Mouse (Mus musculus) midbrain, embryonic 12.5 days (tissue): ENCODE data around the gene Fam129a. TPM values are rescaled to one million over a fixed set of nuclear protein-coding genes. Genes with fewer than 3 reads are reported as not detected.

ENCODE experiments used
- ATAC-seq: fragments of 200-750 bp; cut with Nextera tagmentation; 2 replicates; pipeline ENCODE4 v1.8.0; 2017; ENCODE audit warnings: low read depth, moderate TSS enrichment, moderate library complexity; ENCODE audit not compliant: low FRiP score
- H3K27ac ChIP-seq: fragments of 300-500 bp; sonication (generic); replicated peaks from 2 replicates; pipeline ENCODE4 v1.5.1; 2016; ENCODE audit warnings: mild to moderate bottlenecking
- H3K27me3 ChIP-seq: fragments of 300-500 bp; sonication (generic); 2 replicates; pipeline ENCODE4 v1.6.1; 2016; ENCODE audit warnings: mild to moderate bottlenecking
- H3K36me3 ChIP-seq: fragments of 300-500 bp; sonication (generic); 2 replicates; pipeline ENCODE4 v1.6.1; 2016
- H3K4me1 ChIP-seq: fragments of 300-500 bp; sonication (generic); 2 replicates; pipeline ENCODE4 v1.6.1; 2016
- H3K4me2 ChIP-seq: fragments of 300-500 bp; sonication (generic); replicated peaks from 2 replicates; pipeline ENCODE4 v1.6.1; 2016; ENCODE audit warnings: mild to moderate bottlenecking, moderate library complexity
- H3K4me3 ChIP-seq: fragments of 300-500 bp; sonication (generic); 2 replicates; pipeline ENCODE4 v1.5.1; 2016; ENCODE audit warnings: mild to moderate bottlenecking
- H3K9ac ChIP-seq: fragments of 300-500 bp; sonication (generic); replicated peaks from 2 replicates; pipeline ENCODE4 v1.6.1; 2016; ENCODE audit warnings: mild to moderate bottlenecking, moderate library complexity
- H3K9me3 ChIP-seq: fragments of 300-500 bp; sonication (generic); 2 replicates; pipeline ENCODE4 v1.6.1; 2016; ENCODE audit warnings: mild to moderate bottlenecking
- WGBS: fragments of 180-500 bp; shearing (Covaris S2); methylation state at CpG from one replicate; pipeline ENCODE4 v1.1.7; 2016; 5-methylcytosine and 5-hydroxymethylcytosine counted together
- polyA plus RNA-seq: library from polyadenylated mRNA; unstranded; fragments of >200 nt; fragmentation: Nextera tagmentation; extraction: Ambion mirVana; gene quantifications from 2 replicates; pipeline ENCODE4 v1.2.1, GENCODE M21; 2016

Gene Fam129a
- polyA plus RNA-seq, 1 experiment from 2014 or later: 0.63 TPM

DNA sequence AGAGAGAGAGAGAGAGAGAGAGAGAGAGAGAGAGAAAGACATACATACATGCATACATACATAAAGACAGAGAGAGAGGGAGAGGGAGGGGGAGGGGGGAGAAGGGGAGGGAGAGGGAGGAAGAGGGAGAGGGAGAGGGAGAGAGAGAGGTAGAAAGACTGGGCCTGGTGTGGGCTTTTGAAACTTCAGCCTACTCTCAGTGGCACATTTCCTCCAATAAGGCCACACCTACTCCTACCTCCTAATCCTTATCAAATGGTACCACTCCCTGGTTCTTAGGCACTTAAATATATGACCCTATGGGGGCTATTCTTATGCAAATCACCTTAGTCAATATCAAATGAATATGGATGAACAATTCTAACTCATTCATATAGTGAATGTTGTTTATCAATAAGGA is 142.6 kb downstream of the Fam129a start:
- Histone ChIP-seq H3K4me3 (no peak overlapping the region), H3K9ac (no peak overlapping the region), H3K27me3 (no peaks in the 10 kb centered on the region), H3K4me1 (no peaks in the 10 kb centered on the region; the same call in 1 of the 2 replicates), H3K36me3 (no peaks in the 10 kb centered on the region), H3K9me3 (no peaks in the 10 kb centered on the region), H3K27ac (no peak overlapping the region), H3K4me2 (no peak overlapping the region)
- ATAC-seq: no peak

DNA sequence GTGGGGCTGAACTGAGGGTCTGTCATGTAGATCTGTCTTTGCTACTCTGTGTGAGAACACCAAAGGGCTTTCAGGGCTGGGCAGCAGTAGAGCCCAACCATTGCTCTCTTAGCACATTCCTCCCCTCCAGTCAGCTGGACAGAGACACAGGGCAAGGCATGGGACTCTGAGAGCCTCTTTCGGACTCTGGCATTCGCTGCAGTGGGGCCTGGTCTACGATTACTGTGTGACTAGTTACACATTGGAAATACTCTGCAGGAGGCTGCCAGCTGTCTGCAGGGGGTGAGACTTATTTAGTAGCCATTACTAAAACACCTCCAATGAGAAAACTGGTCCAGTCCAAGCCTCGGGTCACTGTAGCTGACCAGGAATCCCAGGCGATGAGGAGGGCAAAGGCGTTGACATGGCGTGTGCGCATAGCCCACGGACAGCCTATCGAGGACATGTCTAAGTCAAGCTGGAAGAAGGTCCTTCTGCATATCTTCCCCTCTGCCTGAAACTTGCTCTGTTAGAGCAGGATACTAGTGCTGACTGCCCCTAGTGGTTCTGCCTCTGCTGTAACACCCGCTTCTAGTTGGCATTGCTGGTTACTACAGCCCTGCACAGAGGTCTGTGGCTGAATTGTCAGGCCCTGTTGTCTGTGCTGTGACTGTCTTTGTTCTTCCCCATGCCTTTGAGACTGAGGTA is 145.2 kb downstream of the Fam129a start:
- ATAC-seq: no peak
- no peaks in the 10 kb centered on the region; the same call in 1 of the 2 replicates for H3K4me1 ChIP-seq
- WGBS: 79% methylated on average over 11 of the region's 11 CpGs
- no peaks in the 10 kb centered on the region for H3K36me3 ChIP-seq
- no peaks in the 10 kb centered on the region for H3K9me3 ChIP-seq
- H3K27ac ChIP-seq: no peak overlapping the region
- H3K9ac ChIP-seq: no peak overlapping the region
- no peak overlapping the region for H3K4me2 ChIP-seq
- H3K27me3 ChIP-seq: no peaks in the 10 kb centered on the region
- no peak overlapping the region for H3K4me3 ChIP-seq

DNA sequence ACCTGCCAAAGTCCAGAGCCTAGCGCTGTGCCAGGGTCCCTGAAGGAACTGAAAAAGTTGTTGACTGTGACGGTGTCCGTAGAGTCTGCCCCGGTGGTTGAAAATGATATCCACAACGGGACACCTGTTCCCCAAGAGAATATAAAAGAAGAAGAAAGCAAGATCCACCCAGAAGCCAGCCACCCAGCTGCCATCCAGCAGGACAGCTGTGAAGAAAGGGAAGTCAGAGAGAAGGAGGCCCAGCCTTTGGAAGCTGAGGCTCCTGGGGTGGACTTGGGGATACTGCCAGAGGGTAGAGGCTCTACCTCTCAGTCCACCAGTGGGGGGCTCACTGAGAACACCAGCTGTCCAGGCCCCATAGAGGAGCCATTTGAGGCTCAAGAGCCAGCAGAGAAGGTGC is 146.6 kb downstream of the Fam129a start:
- no peaks in the 10 kb centered on the region for H3K36me3 ChIP-seq
- WGBS: 90% methylated on average over 5 of the region's 5 CpGs
- H3K9me3 ChIP-seq: no peaks in the 10 kb centered on the region
- H3K27me3 ChIP-seq: no peaks in the 10 kb centered on the region
- no peak overlapping the region for H3K4me3 ChIP-seq
- no peak overlapping the region for H3K27ac ChIP-seq
- no peak overlapping the region for H3K4me2 ChIP-seq
- no peaks in the 10 kb centered on the region; the same call in 1 of the 2 replicates for H3K4me1 ChIP-seq
- no peak overlapping the region for H3K9ac ChIP-seq
- no peak for ATAC-seq

DNA sequence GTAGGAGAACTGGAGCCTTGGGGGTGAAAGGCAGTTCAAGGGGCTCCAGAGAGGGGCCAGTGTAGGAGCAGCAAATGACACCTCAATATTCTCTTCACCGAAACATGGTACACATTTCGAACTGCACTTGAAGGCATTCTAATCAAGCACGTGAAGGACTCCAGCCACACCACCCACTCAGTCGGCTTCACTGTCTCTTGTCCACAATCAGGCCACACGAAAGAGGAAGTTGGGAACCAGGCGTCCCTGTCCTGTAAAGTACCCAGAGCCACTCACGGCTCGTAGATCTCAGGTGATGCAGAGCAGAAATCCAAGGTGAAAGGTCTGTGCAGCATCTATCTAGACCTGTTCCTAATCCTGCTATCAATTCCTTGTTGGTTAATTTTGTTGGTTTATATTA is 147.6 kb downstream of the Fam129a start:
- Histone ChIP-seq H3K27ac (no peak overlapping the region), H3K9me3 (no peaks in the 10 kb centered on the region), H3K4me1 (no peaks in the 10 kb centered on the region; the same call in 1 of the 2 replicates), H3K9ac (no peak overlapping the region), H3K27me3 (no peaks in the 10 kb centered on the region), H3K4me3 (no peak overlapping the region), H3K36me3 (no peaks in the 10 kb centered on the region), H3K4me2 (no peak overlapping the region)
- ATAC-seq: no peak
- WGBS: 94% methylated on average over 8 of the region's 8 CpGs

DNA sequence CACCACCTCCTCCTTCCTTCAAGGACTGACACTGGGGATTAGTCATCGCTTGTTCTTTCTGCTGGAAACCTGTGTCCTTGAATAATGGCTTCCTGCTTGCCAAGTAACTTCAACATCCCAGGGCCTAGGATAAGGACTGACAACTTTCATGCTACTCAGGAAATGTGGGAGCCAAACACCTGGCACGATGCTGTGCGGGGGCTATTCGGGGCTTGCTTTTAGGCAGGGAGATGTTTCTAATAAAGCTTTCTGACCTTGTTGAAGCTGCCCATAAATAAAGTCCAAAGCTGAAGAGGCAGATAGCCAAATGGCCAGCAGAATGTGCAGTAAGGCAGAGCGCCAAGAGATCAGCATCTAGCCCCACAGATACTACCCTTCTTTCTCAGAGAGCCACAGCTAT is 148.9 kb downstream of the Fam129a start:
- H3K27ac ChIP-seq: no peak overlapping the region
- no peaks in the 10 kb centered on the region; the same call in 1 of the 2 replicates for H3K4me1 ChIP-seq
- H3K27me3 ChIP-seq: no peaks in the 10 kb centered on the region
- no peak overlapping the region for H3K4me2 ChIP-seq
- no peak overlapping the region for H3K9ac ChIP-seq
- H3K36me3 ChIP-seq: no peaks in the 10 kb centered on the region
- no peaks in the 10 kb centered on the region for H3K9me3 ChIP-seq
- ATAC-seq: no peak
- 87% methylated on average over 5 of the region's 5 CpGs for WGBS
- no peak overlapping the region for H3K4me3 ChIP-seq

DNA sequence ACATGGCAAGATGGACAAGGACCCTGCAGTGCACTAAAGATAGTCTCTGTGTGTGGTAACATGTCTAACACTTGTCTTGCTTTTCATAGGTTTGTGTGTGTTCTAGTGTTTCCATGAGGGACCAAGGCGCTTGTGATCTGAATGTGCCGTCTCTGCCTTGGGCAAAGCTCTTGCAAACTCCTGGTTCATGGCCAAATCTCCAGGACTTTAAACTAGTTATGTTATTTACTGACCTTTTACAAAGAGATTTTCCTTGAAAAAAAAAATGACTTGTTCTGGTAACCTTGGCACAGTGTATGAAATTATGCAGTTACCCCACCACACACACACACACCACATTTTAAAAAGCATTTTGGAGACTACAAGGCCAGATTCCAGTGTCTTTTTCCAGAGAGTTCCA is 149.6 kb downstream of the Fam129a start:
- Histone ChIP-seq H3K9ac (no peak overlapping the region), H3K36me3 (no peaks in the 10 kb centered on the region), H3K9me3 (no peaks in the 10 kb centered on the region), H3K27me3 (no peaks in the 10 kb centered on the region), H3K4me3 (no peak overlapping the region), H3K4me1 (no peaks in the 10 kb centered on the region; the same call in 1 of the 2 replicates), H3K27ac (no peak overlapping the region), H3K4me2 (no peak overlapping the region)
- 93% methylated on average over 2 of the region's 2 CpGs for WGBS
- no peak for ATAC-seq

DNA sequence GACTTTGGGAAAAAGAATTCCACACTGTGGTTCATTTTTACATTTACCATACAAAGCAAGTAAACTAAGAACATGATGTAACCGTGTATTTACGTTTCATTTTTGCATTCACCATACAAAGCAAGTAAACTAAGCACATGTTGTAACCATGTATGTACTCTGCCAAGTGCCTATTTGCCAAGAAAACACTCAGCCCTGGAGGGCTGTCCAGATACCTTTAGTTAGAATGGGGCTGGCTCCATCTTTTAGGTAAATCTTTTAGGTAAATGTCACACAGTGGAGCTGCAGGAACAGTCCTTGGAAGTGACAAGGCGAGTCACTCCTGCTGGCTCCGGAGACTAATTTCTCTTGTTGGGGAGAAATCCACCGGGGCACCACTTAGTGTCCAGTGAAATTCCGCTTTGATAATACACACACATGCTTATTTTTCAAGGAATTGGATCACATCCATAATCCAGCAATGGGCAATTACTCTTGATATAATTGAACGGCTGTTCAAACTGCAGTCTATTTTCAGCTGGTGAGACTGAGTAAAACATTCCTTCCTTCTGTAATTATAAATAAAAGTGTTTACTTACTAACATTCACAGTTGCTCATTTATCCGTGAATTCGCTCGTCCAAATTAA is 150.5 kb downstream of the Fam129a start:
- WGBS: 81% methylated on average over 10 of the region's 10 CpGs
- no peak for ATAC-seq

DNA sequence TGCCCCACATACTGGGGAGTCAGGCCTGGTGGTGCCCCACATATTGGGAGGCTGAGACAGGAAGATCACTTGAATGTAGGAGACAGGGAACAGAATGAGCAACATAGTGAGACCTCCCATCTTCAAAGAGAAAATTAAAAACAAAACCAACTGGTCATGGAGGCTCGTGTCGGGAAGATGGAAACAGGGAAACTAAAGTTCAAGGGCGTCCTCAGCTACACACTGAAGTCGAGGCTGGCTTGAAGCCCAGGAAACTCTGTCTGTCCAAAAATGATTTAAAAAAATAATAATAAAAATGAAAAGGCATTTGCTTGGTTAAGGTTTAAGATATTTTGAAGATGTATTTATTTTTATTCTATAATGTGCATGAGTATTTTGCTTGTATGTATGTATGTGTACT is 152.8 kb downstream of the Fam129a start:
- H3K4me2 ChIP-seq: no peak overlapping the region
- H3K4me1 ChIP-seq: no peaks in the 10 kb centered on the region
- H3K9ac ChIP-seq: no peak overlapping the region
- no peaks in the 10 kb centered on the region for H3K36me3 ChIP-seq
- H3K27me3 ChIP-seq: no peaks in the 10 kb centered on the region
- H3K4me3 ChIP-seq: no peak overlapping the region
- no peak overlapping the region for H3K27ac ChIP-seq
- 89% methylated on average over 4 of the region's 4 CpGs for WGBS
- ATAC-seq: no peak
- H3K9me3 ChIP-seq: no peaks in the 10 kb centered on the region

More for the DNA sequence above, 150.5 kb downstream of the Fam129a start:
- no peak overlapping the region for H3K27ac ChIP-seq
- H3K9me3 ChIP-seq: no peaks in the 10 kb centered on the region
- no peak overlapping the region for H3K9ac ChIP-seq
- H3K4me1 ChIP-seq: no peaks in the 10 kb centered on the region; the same call in 1 of the 2 replicates
- no peaks in the 10 kb centered on the region for H3K27me3 ChIP-seq
- H3K4me3 ChIP-seq: no peak overlapping the region
- H3K4me2 ChIP-seq: no peak overlapping the region
- H3K36me3 ChIP-seq: no peaks in the 10 kb centered on the region

DNA sequence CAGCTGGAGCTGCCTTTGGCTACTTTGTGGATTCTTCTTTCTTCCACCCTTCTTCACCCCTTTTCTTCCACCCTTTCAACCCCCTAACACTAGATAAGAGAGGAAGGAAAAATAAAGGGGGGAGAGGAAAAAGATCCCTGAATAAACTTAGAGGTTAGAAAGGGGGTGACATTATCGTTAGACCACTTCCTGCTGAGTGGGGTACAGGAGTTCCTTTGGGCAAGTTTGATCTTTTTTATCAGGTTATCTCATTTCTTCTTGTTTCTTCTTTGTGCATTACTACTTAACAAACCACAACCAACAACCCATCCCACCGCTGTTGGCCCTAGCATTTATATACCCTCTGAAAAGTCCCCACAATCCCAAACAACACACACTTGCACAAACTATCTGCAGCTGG is 154.6 kb downstream of the Fam129a start:
- Histone ChIP-seq H3K4me2 (no peak overlapping the region), H3K9ac (no peak overlapping the region), H3K27me3 (no peaks in the 10 kb centered on the region), H3K36me3 (no peaks in the 10 kb centered on the region), H3K4me1 (no peaks in the 10 kb centered on the region), H3K4me3 (no peak overlapping the region), H3K27ac (no peak overlapping the region), H3K9me3 (no peaks in the 10 kb centered on the region)
- no peak for ATAC-seq
- WGBS: 88% methylated on average over 2 of the region's 2 CpGs

DNA sequence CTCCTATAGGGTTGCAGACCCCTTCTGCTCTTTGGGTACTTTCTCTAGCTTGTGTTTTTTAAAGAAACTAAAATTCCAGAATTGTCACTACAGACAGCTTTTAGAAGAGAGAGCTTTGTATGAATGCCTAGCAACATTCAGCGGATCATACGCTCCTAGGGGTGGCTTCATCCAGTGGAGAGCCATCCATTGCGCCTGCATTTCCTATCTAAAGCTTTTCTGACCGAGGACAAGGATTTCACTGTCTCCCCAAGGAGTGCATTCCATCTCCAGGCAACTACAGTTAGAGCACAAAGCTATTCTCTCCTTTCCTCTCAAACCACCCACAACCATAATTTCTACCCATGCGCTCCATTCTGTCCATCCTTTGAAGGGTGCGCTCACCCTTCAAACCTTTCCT is 155.4 kb downstream of the Fam129a start:
- Histone ChIP-seq H3K9me3 (no peaks in the 10 kb centered on the region), H3K4me3 (no peak overlapping the region), H3K27me3 (no peaks in the 10 kb centered on the region), H3K27ac (no peak overlapping the region), H3K4me2 (no peak overlapping the region), H3K9ac (no peak overlapping the region), H3K4me1 (no peaks in the 10 kb centered on the region), H3K36me3 (no peaks in the 10 kb centered on the region)
- no peak for ATAC-seq
- WGBS: 83% methylated on average over 6 of the region's 6 CpGs

DNA sequence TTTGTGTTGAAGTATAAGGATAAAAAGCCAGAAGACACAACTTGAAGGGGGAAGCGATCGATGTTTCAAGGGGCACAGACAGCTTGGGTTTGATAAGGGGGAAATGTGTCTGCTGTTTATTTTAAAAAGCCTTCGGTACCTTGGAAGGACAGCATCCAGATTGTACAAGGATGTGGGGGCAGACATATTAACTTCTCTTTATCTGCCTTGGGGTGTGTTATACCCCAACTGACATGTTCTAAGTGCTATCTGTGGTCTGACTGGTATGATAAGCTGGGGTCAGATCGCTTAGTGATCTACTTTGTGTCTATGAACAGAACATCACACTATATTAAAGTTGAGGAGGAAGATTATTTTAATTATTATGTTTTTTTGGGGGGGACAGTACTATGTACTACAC is 157.2 kb downstream of the Fam129a start:
- Histone ChIP-seq H3K9me3 (no peaks in the 10 kb centered on the region), H3K27ac (no peak overlapping the region), H3K4me1 (no peaks in the 10 kb centered on the region), H3K4me3 (no peak overlapping the region), H3K4me2 (no peak overlapping the region), H3K9ac (no peak overlapping the region), H3K27me3 (no peaks in the 10 kb centered on the region), H3K36me3 (no peaks in the 10 kb centered on the region)
- 95% methylated on average over 4 of the region's 4 CpGs for WGBS
- ATAC-seq: no peak

DNA sequence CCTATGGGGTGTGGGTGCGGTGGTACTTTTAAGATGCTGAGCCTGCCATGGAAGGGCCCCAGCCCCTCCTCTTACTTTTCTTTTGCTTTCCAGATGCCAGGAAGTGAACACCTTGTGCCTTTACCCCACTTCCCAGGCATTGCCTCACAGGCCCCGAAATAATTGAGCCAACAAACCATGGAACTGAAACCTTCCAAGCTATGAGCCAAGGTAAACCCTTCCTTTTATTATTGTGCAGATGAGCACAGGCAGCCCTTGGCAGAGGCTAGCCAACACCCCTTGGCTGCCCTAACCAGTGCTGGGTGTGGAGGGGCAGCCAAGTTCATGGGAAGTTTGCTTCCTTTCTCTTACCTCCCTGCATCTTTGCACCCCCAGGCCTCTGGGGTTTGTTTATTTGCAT is 166.2 kb downstream of the Fam129a start:
- H3K36me3 ChIP-seq: no peaks in the 10 kb centered on the region

More for the DNA sequence above, 166.2 kb downstream of the Fam129a start:
- no peak overlapping the region for H3K4me3 ChIP-seq
- 79% methylated on average over 2 of the region's 2 CpGs for WGBS
- H3K9me3 ChIP-seq: no peaks in the 10 kb centered on the region
- H3K4me1 ChIP-seq: no peaks in the 10 kb centered on the region
- no peak for ATAC-seq
- no peaks in the 10 kb centered on the region for H3K27me3 ChIP-seq
- no peak overlapping the region for H3K27ac ChIP-seq
- H3K9ac ChIP-seq: no peak overlapping the region
- no peak overlapping the region for H3K4me2 ChIP-seq
